Mouse (Mus musculus) kidney, postnatal 0 days (tissue): ENCODE measurements around the gene Runx1. TPM values are rescaled to one million over a fixed set of nuclear protein-coding genes. Genes with fewer than 3 reads are reported as not detected.

Source experiments
- ATAC-seq: fragments of 200-750 bp; cut with Nextera tagmentation; replicated peaks from 2 replicates; pipeline ENCODE4 v1.8.0; 2017; ENCODE audit warnings: low read depth, moderate number of reproducible peaks, moderate TSS enrichment, moderate library complexity; ENCODE audit not compliant: low FRiP score
- DNase-seq: peaks from one replicate; pipeline ENCODE4 v3.0.0-alpha.2; 2016; ENCODE audit warnings: low spot score
- H3K27ac ChIP-seq: fragments of 300-500 bp; sonication (generic); 2 replicates; pipeline ENCODE4 v1.5.1; 2014; ENCODE audit warnings: mild to moderate bottlenecking
- H3K27me3 ChIP-seq: fragments of 300-500 bp; sonication (generic); 2 replicates; pipeline ENCODE4 v1.6.1; 2014; ENCODE audit warnings: low read length, mixed read lengths; ENCODE audit not compliant: insufficient read depth
- H3K36me3 ChIP-seq: fragments of 300-500 bp; sonication (generic); 2 replicates; pipeline ENCODE4 v1.6.1; 2014; ENCODE audit warnings: low read length, mixed read lengths; ENCODE audit not compliant: insufficient read depth
- H3K4me1 ChIP-seq: fragments of 300-500 bp; sonication (generic); replicated peaks from 2 replicates; pipeline ENCODE4 v1.6.1; 2014; ENCODE audit warnings: antibody characterized with exemption, low read length, mixed read lengths; ENCODE audit not compliant: insufficient read depth
- H3K4me2 ChIP-seq: fragments of 300-500 bp; sonication (generic); 2 replicates; pipeline ENCODE4 v1.6.1; 2014; ENCODE audit warnings: mild to moderate bottlenecking, low read length, moderate library complexity, mixed read lengths
- H3K4me3 ChIP-seq: fragments of 300-500 bp; sonication (generic); replicated peaks from 2 replicates; pipeline ENCODE4 v1.5.1; 2014; ENCODE audit warnings: low read depth, low read length
- H3K9ac ChIP-seq: fragments of 300-500 bp; sonication (generic); 2 replicates; pipeline ENCODE4 v1.6.1; 2014; ENCODE audit warnings: low read depth, low read length
- H3K9me3 ChIP-seq: fragments of 300-500 bp; sonication (generic); replicated peaks from 2 replicates; pipeline ENCODE4 v1.6.1; 2016; ENCODE audit warnings: low read length, inconsistent platforms, mixed read lengths
- CTCF ChIP-seq: IDR thresholded peaks from 2 replicates; pipeline ENCODE4 v1.5.1; 2016; ENCODE audit warnings: antibody characterized with exemption, low read depth, mild to moderate bottlenecking, moderate library complexity
- WGBS: fragments of 180-500 bp; shearing (Covaris S2); extraction: QIAGEN DNeasy Blood & Tissue Kit; methylation state at CpG from one replicate; pipeline ENCODE4 v1.1.7; 2014; 5-methylcytosine and 5-hydroxymethylcytosine counted together
- polyA plus RNA-seq: library from polyadenylated mRNA; unstranded; fragments of >200 nt; fragmentation: Nextera tagmentation; extraction: Ambion mirVana; gene quantifications from 2 replicates; pipeline ENCODE4 v1.2.1, GENCODE M21; 2015

Gene Runx1
- polyA plus RNA-seq, 1 experiment from 2014 or later: 1.6 TPM

GRCm38 (mm10) chr16:92864191-92864590 is 38.2 kb upstream of the Runx1 start:
- ATAC-seq (no peak), DNase-seq (no peak)
- Histone ChIP-seq H3K4me1 (no peaks in the 10 kb centered on the region), H3K27me3 (no peaks in the 10 kb centered on the region), H3K4me2 (no peak overlapping the region), H3K9me3 (no peaks in the 10 kb centered on the region), H3K27ac (no peak overlapping the region), H3K9ac (no peak overlapping the region), H3K36me3 (no peaks in the 10 kb centered on the region), H3K4me3 (no peak overlapping the region)
- 86% methylated on average over 2 of the region's 2 CpGs for WGBS
- TF ChIP-seq CTCF: no peak

DNA sequence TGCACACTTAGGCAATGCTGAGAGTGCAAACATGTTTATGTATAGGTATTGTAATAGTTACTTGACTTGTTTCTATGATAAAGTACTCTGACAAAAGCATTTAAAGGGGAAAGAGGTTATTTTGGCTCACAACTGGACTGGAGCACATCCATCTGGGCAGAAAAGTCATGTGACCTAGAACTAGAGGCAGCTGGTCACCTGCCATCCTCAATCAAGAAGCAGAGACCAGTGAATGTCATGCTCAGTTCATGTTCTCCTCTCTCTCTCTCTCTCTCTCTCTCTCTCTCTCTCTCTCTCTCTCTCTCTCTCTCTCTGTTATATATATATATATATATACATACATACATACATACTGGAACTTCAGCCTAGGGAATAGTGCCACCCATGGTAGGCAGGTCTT is 37.2 kb upstream of the Runx1 start:
- Histone ChIP-seq H3K4me2 (no peak overlapping the region), H3K4me1 (no peaks in the 10 kb centered on the region), H3K36me3 (no peaks in the 10 kb centered on the region), H3K9ac (no peak overlapping the region), H3K27me3 (no peaks in the 10 kb centered on the region), H3K27ac (no peak overlapping the region), H3K9me3 (no peaks in the 10 kb centered on the region), H3K4me3 (no peak overlapping the region)
- no peak for DNase-seq
- no peak for TF ChIP-seq CTCF
- no peak for ATAC-seq

DNA sequence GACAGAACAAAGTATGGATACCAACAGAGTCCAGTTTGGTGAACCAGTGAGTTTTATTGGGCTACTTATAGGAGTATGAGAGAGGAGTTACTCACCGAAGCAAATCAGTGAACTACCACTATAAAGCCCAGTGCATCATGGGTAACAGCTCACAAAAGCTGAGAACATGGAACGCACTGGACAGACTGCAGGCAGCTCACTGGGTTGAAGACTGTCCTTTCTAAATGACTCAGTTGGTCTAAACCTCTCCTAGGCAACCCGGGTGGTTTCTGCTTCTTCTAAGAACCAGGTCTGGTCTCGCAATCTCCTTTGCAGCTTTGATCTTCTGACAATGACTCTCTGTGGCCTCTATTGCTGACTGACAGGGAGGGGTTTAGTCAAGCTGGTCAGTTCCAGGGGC is 36.5 kb upstream of the Runx1 start:
- 76% methylated on average over 4 of the region's 4 CpGs for WGBS
- Histone ChIP-seq H3K27me3 (no peaks in the 10 kb centered on the region), H3K9ac (no peak overlapping the region), H3K9me3 (no peaks in the 10 kb centered on the region), H3K4me2 (no peak overlapping the region), H3K36me3 (no peaks in the 10 kb centered on the region), H3K4me1 (no peaks in the 10 kb centered on the region), H3K4me3 (no peak overlapping the region), H3K27ac (no peak overlapping the region)
- ATAC-seq (no peak), DNase-seq (no peak)
- no peak for TF ChIP-seq CTCF

DNA sequence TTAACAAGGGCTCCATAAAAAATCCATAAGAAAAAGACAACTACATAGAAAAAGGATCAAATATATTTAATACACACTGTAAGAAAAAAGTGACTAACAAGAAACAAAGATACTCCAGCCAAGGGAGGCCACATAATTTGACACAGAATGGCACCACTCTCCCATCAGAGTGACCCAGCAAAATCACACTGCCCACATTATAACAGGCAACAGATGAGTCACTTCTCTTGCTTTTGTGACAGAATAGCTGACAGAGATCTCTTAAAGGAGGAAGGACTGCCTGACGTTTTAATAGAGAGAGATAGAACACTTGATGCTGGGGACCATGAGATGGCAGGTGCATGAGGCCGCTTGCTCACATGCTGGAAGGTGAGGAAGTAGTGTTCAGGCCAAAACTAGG is 35.6 kb upstream of the Runx1 start:
- Histone ChIP-seq H3K36me3 (no peaks in the 10 kb centered on the region), H3K9ac (no peak overlapping the region), H3K9me3 (no peaks in the 10 kb centered on the region), H3K27me3 (no peaks in the 10 kb centered on the region), H3K4me2 (no peak overlapping the region), H3K4me3 (no peak overlapping the region), H3K4me1 (no peaks in the 10 kb centered on the region), H3K27ac (no peak overlapping the region)
- 77% methylated on average over 2 of the region's 2 CpGs for WGBS
- no peak for TF ChIP-seq CTCF
- DNase-seq: no peak
- no peak for ATAC-seq

DNA sequence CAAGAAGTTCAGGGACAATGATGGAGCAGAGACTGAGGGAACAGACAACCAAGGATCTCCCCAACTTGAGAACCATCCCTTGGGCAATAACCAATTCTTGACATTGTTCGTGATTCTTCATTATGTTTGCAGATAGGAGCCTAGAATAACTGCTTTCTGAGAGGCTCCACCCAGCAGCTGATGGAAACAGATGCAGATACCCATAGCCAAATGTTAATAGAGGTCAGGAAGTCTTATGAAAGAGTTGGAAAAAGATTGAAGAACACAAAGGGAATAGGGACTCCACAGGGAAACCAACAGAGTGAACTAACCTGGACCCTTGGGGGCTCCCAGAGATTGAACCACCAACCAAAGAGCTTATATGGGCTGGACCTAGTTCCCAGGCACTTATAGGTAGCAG is 34.7 kb upstream of the Runx1 start:
- Histone ChIP-seq H3K9me3 (no peaks in the 10 kb centered on the region), H3K36me3 (no peaks in the 10 kb centered on the region), H3K4me2 (no peak overlapping the region), H3K27ac (no peak overlapping the region), H3K4me1 (no peaks in the 10 kb centered on the region), H3K27me3 (no peaks in the 10 kb centered on the region), H3K9ac (no peak overlapping the region), H3K4me3 (no peak overlapping the region)
- ATAC-seq (no peak), DNase-seq (no peak)
- 100% methylated on average over 1 of the region's 1 CpGs for WGBS
- no peak for TF ChIP-seq CTCF

GRCm38 (mm10) chr16:92856779-92857178 is 30.8 kb upstream of the Runx1 start:
- Histone ChIP-seq H3K9ac (no peak overlapping the region), H3K9me3 (no peaks in the 10 kb centered on the region), H3K27ac (no peak overlapping the region), H3K4me2 (no peak overlapping the region), H3K4me3 (no peak overlapping the region), H3K27me3 (no peaks in the 10 kb centered on the region), H3K4me1 (no peaks in the 10 kb centered on the region), H3K36me3 (no peaks in the 10 kb centered on the region)
- ATAC-seq: no peak
- no peak for TF ChIP-seq CTCF
- 65% methylated on average over 3 of the region's 3 CpGs for WGBS
- no peak for DNase-seq

DNA sequence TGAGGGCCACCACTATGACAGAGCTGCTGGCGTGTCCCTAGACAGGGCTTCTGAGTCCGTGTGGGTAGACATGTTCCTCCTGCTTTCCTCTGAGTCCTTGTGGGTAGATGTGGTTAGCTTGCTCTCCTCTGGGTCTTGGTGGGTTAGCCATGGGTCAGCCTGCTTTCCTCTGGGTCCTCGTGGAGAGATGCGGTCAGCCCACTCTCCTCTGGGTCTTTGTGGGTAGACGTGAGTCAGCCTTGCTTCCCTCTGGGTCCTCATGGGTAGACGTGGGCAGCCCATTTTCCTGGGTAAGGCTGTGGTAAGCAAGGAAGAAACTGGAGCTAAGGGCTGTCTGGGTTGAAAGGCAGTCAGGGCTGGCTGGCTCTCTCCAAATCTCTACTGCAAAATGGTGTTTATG is 26.3 kb upstream of the Runx1 start:
- Histone ChIP-seq H3K27ac (no peak overlapping the region), H3K9ac (no peak overlapping the region), H3K27me3 (no peaks in the 10 kb centered on the region), H3K4me3 (no peak overlapping the region), H3K4me2 (no peak overlapping the region), H3K9me3 (no peaks in the 10 kb centered on the region), H3K36me3 (no peaks in the 10 kb centered on the region), H3K4me1 (no peaks in the 10 kb centered on the region)
- ATAC-seq: no peak
- DNase-seq: no peak
- TF ChIP-seq CTCF: no peak
- WGBS: 89% methylated on average over 6 of the region's 6 CpGs
